Mouse (Mus musculus) embryonic facial prominence, embryonic 12.5 days (tissue): ENCODE results near the gene Macrod2. TPM values are rescaled to one million over a fixed set of nuclear protein-coding genes. Genes with fewer than 3 reads are reported as not detected.

ENCODE experiments used
- ATAC-seq: fragments of 200-750 bp; cut with Nextera tagmentation; 2 replicates; pipeline ENCODE4 v1.8.0; 2017; ENCODE audit not compliant: insufficient number of reproducible peaks, insufficient read depth, low FRiP score, low TSS enrichment
- H3K27ac ChIP-seq: fragments of 300-500 bp; sonication (generic); 2 replicates; pipeline ENCODE4 v1.5.1; 2016; ENCODE audit warnings: mild to moderate bottlenecking
- H3K27me3 ChIP-seq: fragments of 300-500 bp; sonication (generic); 2 replicates; pipeline ENCODE4 v1.6.1; 2016; ENCODE audit warnings: mild to moderate bottlenecking, moderate library complexity
- H3K36me3 ChIP-seq: fragments of 300-500 bp; sonication (generic); 2 replicates; pipeline ENCODE4 v1.6.1; 2016; ENCODE audit warnings: mild to moderate bottlenecking
- H3K4me1 ChIP-seq: fragments of 300-500 bp; sonication (generic); 2 replicates; pipeline ENCODE4 v1.6.1; 2016
- H3K4me2 ChIP-seq: fragments of 300-500 bp; sonication (generic); replicated peaks from 2 replicates; pipeline ENCODE4 v1.6.1; 2016; ENCODE audit warnings: mild to moderate bottlenecking, moderate library complexity
- H3K4me3 ChIP-seq: fragments of 300-500 bp; sonication (generic); 2 replicates; pipeline ENCODE4 v1.5.1; 2016; ENCODE audit warnings: mild to moderate bottlenecking
- H3K9ac ChIP-seq: fragments of 300-500 bp; sonication (generic); 2 replicates; pipeline ENCODE4 v1.6.1; 2016; ENCODE audit warnings: mild to moderate bottlenecking, moderate library complexity
- H3K9me3 ChIP-seq: fragments of 300-500 bp; sonication (generic); 2 replicates; pipeline ENCODE4 v1.6.1; 2016; ENCODE audit warnings: mild to moderate bottlenecking, moderate library complexity
- WGBS: fragments of 180-500 bp; shearing (Covaris S2); methylation state at CpG from one replicate; pipeline ENCODE4 v1.1.7; 2016; 5-methylcytosine and 5-hydroxymethylcytosine counted together
- polyA plus RNA-seq: library from polyadenylated mRNA; unstranded; fragments of >200 nt; fragmentation: Nextera tagmentation; extraction: Ambion mirVana; gene quantifications from 2 replicates; pipeline ENCODE4 v1.2.1, GENCODE M21; 2016

Gene Macrod2
- polyA plus RNA-seq, 1 experiment from 2014 or later, result 39.6 TPM

- no peak for ATAC-seq
- Histone ChIP-seq H3K9ac (no peak overlapping the region), H3K36me3 (no peaks in the 10 kb centered on the region), H3K27ac (no peak overlapping the region), H3K4me1 (peaks cover 3% of the 10 kb centered on the region; the same call in 1 of the 2 replicates), H3K9me3 (no peaks in the 10 kb centered on the region), H3K4me2 (no peak overlapping the region), H3K27me3 (no peaks in the 10 kb centered on the region), H3K4me3 (no peak overlapping the region)
- 20% methylated on average over 2 of the region's 2 CpGs for WGBS
Measured at GRCm38 (mm10) chr2:141142266-141142665, 747.2 kb downstream of the Macrod2 start.

GRCm38 (mm10) chr2:141152011-141152772 is 757.1 kb downstream of the Macrod2 start:
- Histone ChIP-seq H3K9ac (no peak overlapping the region), H3K36me3 (no peaks in the 10 kb centered on the region), H3K9me3 (no peaks in the 10 kb centered on the region), H3K27ac (no peak overlapping the region), H3K4me3 (no peak overlapping the region), H3K4me1 (peaks cover 12% of the 10 kb centered on the region; the same call in 1 of the 2 replicates), H3K27me3 (no peaks in the 10 kb centered on the region), H3K4me2 (no peak overlapping the region)
- 54% methylated on average over 7 of the region's 7 CpGs for WGBS
- ATAC-seq, result peak; percentile 87; the same call in 1 of the 2 replicates

GRCm38 (mm10) chr2:141155972-141156371 is 760.9 kb downstream of the Macrod2 start:
- H3K4me2 ChIP-seq, result no peak overlapping the region
- no peak overlapping the region for H3K27ac ChIP-seq
- H3K4me1 ChIP-seq, result peaks cover 15% of the 10 kb centered on the region; the same call in 1 of the 2 replicates
- H3K9ac ChIP-seq, result no peak overlapping the region
- H3K27me3 ChIP-seq, result no peaks in the 10 kb centered on the region
- WGBS, result 42% methylated on average over 4 of the region's 4 CpGs
- no peaks in the 10 kb centered on the region for H3K9me3 ChIP-seq
- ATAC-seq, result no peak
- no peak overlapping the region for H3K4me3 ChIP-seq
- H3K36me3 ChIP-seq, result no peaks in the 10 kb centered on the region

- no peak overlapping the region for H3K9ac ChIP-seq
- no peak overlapping the region for H3K27ac ChIP-seq
Measured at GRCm38 (mm10) chr2:141156979-141157593, 762.0 kb downstream of the Macrod2 start.

GRCm38 (mm10) chr2:141158161-141158560 is 763.1 kb downstream of the Macrod2 start:
- H3K4me3 ChIP-seq, result no peak overlapping the region
- no peak overlapping the region for H3K9ac ChIP-seq
- WGBS, result 50% methylated on average over 7 of the region's 7 CpGs
- no peak overlapping the region for H3K4me2 ChIP-seq
- H3K36me3 ChIP-seq, result no peaks in the 10 kb centered on the region
- no peak overlapping the region for H3K27ac ChIP-seq
- no peaks in the 10 kb centered on the region for H3K27me3 ChIP-seq
- no peak for ATAC-seq
- peaks cover 8% of the 10 kb centered on the region; the same call in 1 of the 2 replicates for H3K4me1 ChIP-seq
- no peaks in the 10 kb centered on the region for H3K9me3 ChIP-seq

More at GRCm38 (mm10) chr2:141156979-141157593, 762.0 kb downstream of the Macrod2 start:
- 60% methylated on average over 7 of the region's 7 CpGs for WGBS
- Histone ChIP-seq H3K4me2 (no peak overlapping the region), H3K36me3 (no peaks in the 10 kb centered on the region), H3K4me1 (peaks cover 10% of the 10 kb centered on the region; the same call in 1 of the 2 replicates), H3K4me3 (no peak overlapping the region), H3K27me3 (no peaks in the 10 kb centered on the region), H3K9me3 (no peaks in the 10 kb centered on the region)
- no peak for ATAC-seq

DNA sequence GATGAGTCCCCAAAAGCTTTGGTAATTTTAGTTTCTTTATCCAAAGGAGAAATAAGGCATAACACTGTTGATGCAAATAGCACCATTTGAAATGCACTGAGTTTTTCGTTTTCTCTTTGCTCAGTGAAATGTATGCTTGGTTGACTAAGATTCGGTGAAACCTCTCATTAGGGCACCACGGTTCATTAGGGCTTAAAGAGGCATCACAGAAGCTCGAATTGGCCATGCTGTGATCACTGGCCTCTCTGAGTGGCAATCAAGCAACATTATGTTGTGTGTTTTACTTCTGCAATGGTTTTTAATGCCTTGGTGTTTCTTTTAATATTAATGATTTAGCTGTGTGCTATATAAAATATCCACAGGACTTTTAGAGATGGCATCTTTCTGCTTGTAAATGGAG is 768.8 kb downstream of the Macrod2 start:
- Histone ChIP-seq H3K4me2 (no peak overlapping the region), H3K27me3 (no peaks in the 10 kb centered on the region), H3K9ac (no peak overlapping the region), H3K4me1 (no peaks in the 10 kb centered on the region), H3K4me3 (no peak overlapping the region), H3K36me3 (no peaks in the 10 kb centered on the region), H3K9me3 (no peaks in the 10 kb centered on the region), H3K27ac (no peak overlapping the region)
- 28% methylated on average over 4 of the region's 4 CpGs for WGBS
- ATAC-seq, result no peak

DNA sequence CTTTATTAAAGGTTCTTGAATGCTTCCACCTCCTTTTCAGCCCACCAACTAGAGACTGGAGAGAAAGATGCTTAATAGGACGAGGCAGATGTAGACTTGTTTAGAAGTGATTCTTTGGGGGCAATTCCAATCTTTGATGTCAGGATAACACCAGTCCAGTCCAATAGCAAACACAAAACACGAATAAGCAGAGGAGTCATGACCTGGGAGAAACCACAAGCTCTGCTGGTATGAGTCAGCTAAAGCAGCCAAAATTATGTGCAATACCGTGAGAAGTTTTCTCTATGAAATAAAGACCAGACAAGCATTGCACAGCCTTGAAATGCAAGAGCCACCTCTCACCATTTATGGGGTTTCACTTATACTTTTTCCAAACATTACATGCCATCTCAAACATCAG is 774.5 kb downstream of the Macrod2 start:
- Histone ChIP-seq H3K9me3 (no peaks in the 10 kb centered on the region), H3K27me3 (no peaks in the 10 kb centered on the region), H3K4me1 (peaks cover 6% of the 10 kb centered on the region; the same call in 1 of the 2 replicates), H3K27ac (no peak overlapping the region), H3K9ac (no peak overlapping the region), H3K4me2 (no peak overlapping the region), H3K4me3 (no peak overlapping the region), H3K36me3 (no peaks in the 10 kb centered on the region)
- 55% methylated on average over 3 of the region's 3 CpGs for WGBS
- ATAC-seq, result no peak

DNA sequence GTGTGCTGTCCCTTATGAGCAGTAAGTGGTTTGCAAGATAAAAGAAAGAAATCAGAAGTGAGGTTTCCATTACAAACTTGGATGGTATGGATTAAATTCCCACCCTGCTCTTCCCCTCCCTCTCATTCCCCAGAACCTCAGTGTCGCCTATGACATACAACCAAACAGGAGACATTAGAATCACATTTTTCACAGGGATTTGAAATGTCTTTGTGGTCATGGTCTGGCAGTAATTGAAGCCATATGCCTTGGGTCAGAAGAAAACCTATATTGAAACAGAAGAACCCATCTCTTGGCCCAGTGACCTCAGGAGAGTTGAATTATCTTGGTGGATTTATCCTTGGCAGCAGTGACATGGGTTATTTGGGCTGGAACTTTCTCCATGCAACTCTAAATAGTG is 778.1 kb downstream of the Macrod2 start:
- Histone ChIP-seq H3K4me3 (no peak overlapping the region), H3K27me3 (no peaks in the 10 kb centered on the region), H3K36me3 (no peaks in the 10 kb centered on the region), H3K9ac (no peak overlapping the region), H3K9me3 (no peaks in the 10 kb centered on the region), H3K4me1 (peaks cover 6% of the 10 kb centered on the region; the same call in 1 of the 2 replicates), H3K27ac (0 out of 2 replicates have a peak overlapping the region, but pooled peaks have one; percentile 30), H3K4me2 (no peak overlapping the region)
- no peak for ATAC-seq
- WGBS, result 27% methylated on average over 1 of the region's 1 CpGs

DNA sequence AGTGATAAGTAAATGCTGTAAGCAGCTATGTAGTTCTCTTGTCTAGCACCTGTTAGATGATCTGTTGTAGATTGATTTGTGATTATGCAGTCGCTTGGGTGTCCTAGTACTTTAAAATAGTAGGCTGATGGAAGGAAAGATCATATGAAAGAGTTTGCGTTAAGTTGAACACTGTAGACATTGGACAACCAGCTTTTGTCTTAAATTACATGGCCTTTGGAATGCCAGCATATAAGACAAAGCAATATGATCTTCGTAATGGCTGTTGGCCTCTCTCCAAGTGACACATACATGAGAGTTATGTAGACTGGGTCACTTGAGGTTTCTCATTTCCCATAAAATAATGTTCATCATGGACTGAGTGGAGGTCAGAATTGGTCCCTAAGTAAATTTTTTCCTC is 778.5 kb downstream of the Macrod2 start:
- H3K4me3 ChIP-seq, result no peak overlapping the region
- H3K4me1 ChIP-seq, result peaks cover 6% of the 10 kb centered on the region; the same call in 1 of the 2 replicates
- no peak overlapping the region for H3K9ac ChIP-seq
- H3K36me3 ChIP-seq, result no peaks in the 10 kb centered on the region
- H3K27ac ChIP-seq, result 0 out of 2 replicates have a peak overlapping the region, but pooled peaks have one; percentile 30
- H3K27me3 ChIP-seq, result no peaks in the 10 kb centered on the region
- WGBS, result 51% methylated on average over 3 of the region's 3 CpGs
- no peak for ATAC-seq
- H3K4me2 ChIP-seq, result no peak overlapping the region
- no peaks in the 10 kb centered on the region for H3K9me3 ChIP-seq

- ATAC-seq, result no peak
- 37% methylated on average over 1 of the region's 1 CpGs for WGBS
- no peak overlapping the region for H3K4me3 ChIP-seq
- no peak overlapping the region for H3K27ac ChIP-seq
- H3K4me2 ChIP-seq, result no peak overlapping the region
- no peak overlapping the region for H3K9ac ChIP-seq
- no peaks in the 10 kb centered on the region for H3K27me3 ChIP-seq
- H3K36me3 ChIP-seq, result no peaks in the 10 kb centered on the region
- no peaks in the 10 kb centered on the region for H3K4me1 ChIP-seq
- H3K9me3 ChIP-seq, result no peaks in the 10 kb centered on the region
Measured at GRCm38 (mm10) chr2:141180656-141181055, 785.5 kb downstream of the Macrod2 start.

GRCm38 (mm10) chr2:141182034-141182759 is 787.1 kb downstream of the Macrod2 start:
- no peaks in the 10 kb centered on the region for H3K9me3 ChIP-seq
- H3K4me3 ChIP-seq, result no peak overlapping the region
- no peak overlapping the region for H3K4me2 ChIP-seq
- WGBS, result 83% methylated on average over 5 of the region's 5 CpGs
- no peaks in the 10 kb centered on the region for H3K36me3 ChIP-seq
- no peak for ATAC-seq
- H3K9ac ChIP-seq, result no peak overlapping the region
- no peaks in the 10 kb centered on the region for H3K27me3 ChIP-seq
- H3K4me1 ChIP-seq, result no peaks in the 10 kb centered on the region
- H3K27ac ChIP-seq, result no peak overlapping the region
